Mouse (Mus musculus): ENCODE data around the gene Olfr267. TPM values are rescaled to one million over a fixed set of nuclear protein-coding genes. Genes with fewer than 3 reads are reported as not detected.

Gene Olfr267
- polyA plus RNA-seq, 1 experiment from 2014 or later: 0.15 TPM

Other genes starting within 250 kb of the Olfr267 start
- gene Lpar1, start 233.8 kb downstream of the Olfr267 start, polyA plus RNA-seq (2016; fragmentation: Nextera tagmentation; extraction: Ambion mirVana): 247 and 253 TPM in 2 replicates
- gene Ecpas, start 125.0 kb upstream of the Olfr267 start, polyA plus RNA-seq (2016; fragmentation: Nextera tagmentation; extraction: Ambion mirVana): 40.8 and 46.2 TPM in 2 replicates
- 1.1 and 1.4 TPM in 2 replicates for gene Zkscan16, start 155.9 kb upstream of the Olfr267 start, polyA plus RNA-seq (2016; fragmentation: Nextera tagmentation; extraction: Ambion mirVana)
- 23.5 and 24.5 TPM in 2 replicates for gene Ptgr1, start 199.4 kb upstream of the Olfr267 start, polyA plus RNA-seq (2016; fragmentation: Nextera tagmentation; extraction: Ambion mirVana)
- gene Dnajc25, start 207.3 kb upstream of the Olfr267 start, polyA plus RNA-seq (2016; fragmentation: Nextera tagmentation; extraction: Ambion mirVana): 9.2 and 11.6 TPM in 2 replicates
- gene Gm20503, start 215.5 kb upstream of the Olfr267 start, polyA plus RNA-seq (2016; fragmentation: Nextera tagmentation; extraction: Ambion mirVana): 14.5 and 16.8 TPM in 2 replicates
- 161 and 166 TPM in 2 replicates for gene Gng10, start 247.4 kb upstream of the Olfr267 start, polyA plus RNA-seq (2016; fragmentation: Nextera tagmentation; extraction: Ambion mirVana)